Mouse (Mus musculus) retina, adult 2 months (tissue): Measurements from ENCODE around the gene Mbnl2.

Source experiments
- DNase-seq: peaks from one replicate; pipeline ENCODE4 v3.0.0-alpha.2; 2012; ENCODE audit warnings: low read depth, low spot score

Gene Mbnl2

DNA sequence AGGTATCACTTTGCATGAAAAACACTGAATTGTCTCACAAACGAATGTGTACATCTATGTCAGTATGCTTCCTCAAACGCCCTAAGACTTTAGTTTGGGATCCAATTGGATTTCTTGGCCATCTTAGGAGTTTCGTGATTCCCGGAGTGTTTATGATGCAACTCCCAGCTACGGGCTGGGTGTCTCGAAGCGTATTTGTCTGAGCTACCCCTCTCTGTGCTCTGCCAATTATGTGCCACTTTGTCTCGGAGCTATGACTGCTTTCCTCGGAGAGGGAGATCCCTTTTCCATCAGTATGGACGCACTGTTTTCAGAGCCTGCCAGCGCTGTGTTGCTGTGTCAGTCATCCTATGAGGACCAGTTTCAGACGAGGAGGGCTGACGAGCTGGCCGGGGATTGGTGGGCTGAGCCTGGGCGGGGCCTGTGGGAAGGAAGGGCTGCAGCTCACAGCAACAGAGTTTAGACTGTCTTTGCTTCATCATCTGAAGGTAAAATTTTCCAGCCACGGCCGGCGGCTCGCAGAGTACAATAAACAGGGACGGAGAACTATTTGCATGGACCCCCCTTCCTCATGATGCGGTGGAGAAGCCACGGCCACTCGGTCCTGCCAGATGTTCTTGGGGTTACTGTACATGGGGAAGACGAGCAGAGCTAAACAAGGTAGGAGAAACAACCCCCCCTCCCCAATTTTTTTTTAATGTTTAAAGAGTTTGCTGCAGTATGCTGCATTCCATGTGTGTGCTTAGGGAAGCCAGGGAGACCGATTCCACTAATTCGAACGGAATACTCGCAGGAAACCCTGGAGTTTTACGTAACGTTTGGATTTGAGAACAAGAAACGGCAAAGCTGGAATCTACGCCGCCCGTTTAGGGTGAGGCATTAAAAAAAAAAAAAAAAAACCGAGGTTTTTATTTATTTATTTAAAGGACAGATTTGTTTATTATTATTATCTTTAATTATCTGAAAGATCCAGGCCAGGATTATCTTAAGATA lies at the start of gene Mbnl2:
Mbnl2 (plus strand) TSS at position 424 of the 993 bp plus-strand sequence.
- peak; percentile 84 for DNase-seq

DNA sequence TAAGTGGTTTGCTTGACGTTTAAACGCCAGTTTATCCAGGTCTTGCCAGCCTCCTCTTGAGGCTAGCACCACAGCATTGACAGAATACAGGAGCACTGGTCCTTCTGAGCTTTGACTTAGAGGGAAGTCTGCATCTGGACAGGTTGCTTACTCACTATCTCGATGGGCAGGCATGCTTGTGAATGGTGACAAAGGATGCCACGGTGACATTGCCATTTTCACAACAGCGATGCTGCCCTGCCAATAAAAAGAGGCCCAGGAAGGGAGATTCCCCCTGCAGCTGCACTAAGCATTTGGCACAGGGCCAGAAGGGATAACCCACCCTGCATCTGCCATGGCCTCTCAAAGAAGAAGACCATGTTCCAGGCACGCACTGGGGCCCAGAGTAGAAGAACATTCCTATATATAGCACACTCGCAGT lies 43.4 kb upstream of the Mbnl2 start:
- no peak for DNase-seq

DNA sequence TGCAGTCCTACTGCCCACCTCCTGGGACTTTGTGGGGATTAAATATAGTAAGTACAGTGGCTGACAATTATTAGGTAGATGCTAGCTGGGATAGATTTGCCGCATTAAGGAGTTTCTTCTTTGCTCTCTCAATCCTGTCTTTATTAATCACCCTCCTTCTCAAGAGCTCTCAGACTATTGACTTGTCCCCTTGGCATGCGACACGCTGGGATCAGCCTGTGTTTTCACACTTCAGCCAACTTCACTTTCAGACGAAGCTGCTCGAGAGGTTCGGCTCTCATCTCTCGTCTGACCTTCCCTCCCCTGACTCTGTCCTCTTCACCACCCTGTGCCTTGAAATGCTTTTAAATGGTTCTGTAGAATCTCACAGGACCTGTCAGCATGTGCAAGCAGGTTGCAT lies 39.9 kb upstream of the Mbnl2 start:
- DNase-seq = no peak

DNA sequence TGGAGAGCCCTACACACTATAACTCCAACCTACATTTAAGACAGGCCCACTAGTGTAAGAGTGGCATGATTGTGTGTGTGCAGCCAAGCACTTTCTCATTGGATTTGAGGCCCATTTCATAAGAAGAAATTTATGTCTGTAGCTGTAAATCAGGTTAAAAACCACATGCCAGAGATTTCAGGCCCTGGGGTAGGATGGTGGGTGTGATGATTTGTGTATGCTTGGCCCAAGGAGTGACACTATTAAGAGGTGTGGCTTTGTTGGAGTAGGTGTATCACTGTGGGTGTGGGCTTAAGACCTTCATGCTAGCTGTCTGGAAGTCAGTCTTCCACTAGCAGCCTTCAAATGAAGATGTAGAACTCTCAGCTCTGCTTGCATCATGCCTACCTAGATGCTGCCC lies 37.0 kb upstream of the Mbnl2 start:
- DNase-seq = no peak

DNA sequence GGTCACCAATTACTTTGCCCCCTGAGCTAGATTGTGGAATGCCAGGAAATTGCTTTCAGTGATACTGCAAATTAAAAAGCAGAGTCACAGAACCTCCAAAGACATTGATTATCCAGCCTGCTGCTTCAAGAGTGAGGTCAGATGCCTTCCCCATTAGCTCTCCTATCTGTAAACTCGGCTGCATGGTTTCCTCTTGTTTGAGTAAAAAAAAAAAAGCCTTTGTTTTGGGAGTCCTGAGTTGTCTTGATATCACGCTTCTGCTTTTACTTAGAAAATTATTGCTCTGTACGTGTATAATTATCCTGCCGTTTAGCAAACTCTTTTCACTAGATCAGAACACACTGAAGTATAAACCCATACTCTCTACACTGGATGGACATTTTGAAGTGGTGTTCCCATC lies 35.3 kb upstream of the Mbnl2 start:
- DNase-seq = no peak

DNA sequence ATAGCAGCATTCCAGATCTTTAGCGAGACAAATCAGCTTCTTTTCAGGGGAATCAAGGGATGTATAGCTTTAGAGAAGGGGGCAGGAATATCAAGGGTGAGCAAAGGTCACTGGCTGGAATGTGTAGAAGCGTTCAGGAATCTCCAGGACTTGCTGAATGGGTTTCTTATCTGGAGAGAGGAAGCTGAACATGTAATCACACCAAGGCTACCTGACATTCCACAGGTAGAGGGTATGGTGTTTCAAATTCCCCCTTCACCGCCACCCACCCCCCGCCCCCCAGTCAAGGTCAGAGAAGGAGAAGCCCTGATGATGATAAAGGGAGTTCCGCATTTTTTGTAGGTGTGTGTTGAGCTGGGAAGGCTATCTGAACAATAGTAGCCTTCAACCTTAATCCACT lies 32.8 kb upstream of the Mbnl2 start:
- DNase-seq = no peak

DNA sequence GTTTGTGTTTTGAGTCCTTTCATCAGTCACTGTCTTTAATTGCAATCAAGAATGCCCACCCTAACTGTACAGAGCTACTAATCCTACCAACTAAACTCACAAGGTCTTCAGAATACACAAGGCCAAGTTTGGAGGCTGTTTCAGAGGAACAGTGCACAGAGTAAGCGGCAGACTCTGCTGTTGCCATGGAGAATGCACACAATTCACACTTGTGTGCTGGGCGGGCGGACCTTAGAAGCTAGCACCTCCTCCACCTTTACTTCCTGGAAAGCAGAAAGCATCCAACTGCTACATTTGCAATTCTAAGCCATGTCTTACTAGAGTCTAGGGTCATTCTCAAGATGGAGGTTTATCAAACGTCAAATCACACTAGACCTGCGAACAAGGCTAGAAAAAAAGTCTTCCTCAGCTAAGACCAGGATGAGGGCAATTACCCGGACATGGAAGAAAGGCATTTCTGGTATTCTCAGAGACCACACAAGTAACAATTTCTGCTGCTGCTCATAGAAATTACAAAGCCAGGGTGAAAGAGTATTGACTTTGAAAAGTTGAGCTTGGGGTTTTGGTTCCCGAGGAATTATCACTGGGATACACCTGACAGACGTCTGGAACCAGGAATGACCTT lies 30.3 kb upstream of the Mbnl2 start:
- DNase-seq = no peak

DNA sequence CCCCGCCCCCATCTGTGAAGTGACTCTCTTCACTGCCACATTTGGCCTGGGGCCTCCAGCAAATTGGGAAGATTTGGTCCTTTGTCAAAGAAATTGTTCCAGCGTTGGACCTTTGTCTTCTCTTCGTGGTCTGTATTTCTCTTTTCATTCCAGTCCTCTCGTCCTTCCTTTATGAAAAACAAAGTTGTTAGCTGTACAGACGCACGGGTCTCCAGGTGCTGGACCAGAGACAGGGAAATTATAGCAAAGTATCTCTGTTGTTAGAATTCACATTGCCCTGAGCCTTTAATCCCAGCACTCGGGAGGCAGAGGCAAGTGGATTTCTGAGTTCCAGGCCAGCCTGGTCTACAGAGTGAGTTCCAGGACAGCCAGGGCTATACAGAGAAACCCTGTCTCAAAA lies 22.1 kb upstream of the Mbnl2 start:
- no peak for DNase-seq

DNA sequence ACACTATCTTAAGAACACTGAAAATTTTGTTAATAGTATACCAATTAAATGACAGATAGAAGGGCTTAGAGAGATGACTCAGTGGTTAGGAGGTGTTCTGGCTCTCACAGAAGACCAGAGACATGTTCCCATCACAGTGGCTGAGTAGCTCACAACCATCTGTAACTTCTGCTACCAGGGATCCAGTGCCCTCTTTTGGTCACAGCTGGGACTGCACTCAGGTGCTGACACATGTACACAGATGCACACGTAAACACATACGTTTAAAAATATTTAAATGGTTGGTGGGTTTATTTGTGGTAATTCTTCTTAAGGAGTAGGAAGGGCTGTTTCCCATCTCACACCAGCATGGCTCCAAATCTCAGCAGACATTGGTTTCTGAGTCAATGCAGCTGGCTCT lies 19.3 kb upstream of the Mbnl2 start:
- no peak for DNase-seq

DNA sequence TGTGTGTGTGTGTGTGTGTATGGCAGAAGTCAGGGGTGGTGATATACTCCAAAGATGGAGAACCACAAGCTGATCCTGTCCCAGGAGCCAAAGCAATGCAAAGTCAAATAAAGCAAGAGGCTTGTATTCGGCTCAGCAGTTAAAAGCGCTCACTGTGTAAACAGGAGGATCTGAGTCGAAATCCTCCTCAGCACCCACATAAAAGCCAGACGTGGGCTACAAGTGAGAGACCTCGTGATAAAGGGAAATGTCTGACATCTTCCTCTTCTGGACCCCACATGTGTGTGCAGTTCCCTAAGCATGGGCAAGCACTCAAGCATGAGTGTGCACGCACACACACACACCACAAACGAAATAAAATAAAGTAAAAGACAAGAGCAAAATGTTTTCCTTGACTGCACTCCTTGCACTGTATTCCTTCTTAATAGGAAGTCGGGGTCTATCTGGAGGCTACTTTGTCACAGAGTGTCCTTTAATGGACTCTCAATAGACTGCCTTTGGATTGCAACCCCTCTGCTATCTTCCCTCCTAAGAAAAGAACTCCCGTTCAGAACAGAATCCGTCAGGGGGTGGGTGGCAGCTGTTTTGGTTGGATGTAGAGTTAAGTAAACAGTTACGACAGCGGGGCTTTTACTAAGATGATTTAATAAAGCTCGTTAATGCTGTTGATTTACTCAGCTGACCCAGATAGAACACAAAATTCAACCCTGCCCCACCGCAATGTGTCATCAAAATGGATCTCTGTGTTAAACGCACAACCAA lies 18.7 kb upstream of the Mbnl2 start:
- no peak for DNase-seq

DNA sequence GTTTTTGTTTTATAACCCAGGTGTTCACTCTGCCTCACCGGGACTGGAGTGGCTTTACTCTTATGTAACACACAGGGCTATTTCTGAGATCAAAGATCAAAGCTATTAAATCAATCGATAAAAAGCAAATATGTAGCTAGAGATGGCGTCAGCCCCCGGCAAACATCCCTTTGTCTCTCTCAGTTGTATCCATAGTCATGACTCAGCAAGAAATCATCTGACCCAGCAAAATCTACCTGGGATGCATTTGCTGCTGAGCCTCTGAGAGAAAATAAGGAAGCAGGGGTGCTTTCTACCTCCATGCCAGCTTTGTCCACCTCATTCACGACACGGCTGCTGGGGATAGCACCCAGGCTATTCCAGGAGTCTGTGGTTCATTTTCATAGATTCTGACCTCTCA lies 18.0 kb upstream of the Mbnl2 start:
- DNase-seq = no peak

DNA sequence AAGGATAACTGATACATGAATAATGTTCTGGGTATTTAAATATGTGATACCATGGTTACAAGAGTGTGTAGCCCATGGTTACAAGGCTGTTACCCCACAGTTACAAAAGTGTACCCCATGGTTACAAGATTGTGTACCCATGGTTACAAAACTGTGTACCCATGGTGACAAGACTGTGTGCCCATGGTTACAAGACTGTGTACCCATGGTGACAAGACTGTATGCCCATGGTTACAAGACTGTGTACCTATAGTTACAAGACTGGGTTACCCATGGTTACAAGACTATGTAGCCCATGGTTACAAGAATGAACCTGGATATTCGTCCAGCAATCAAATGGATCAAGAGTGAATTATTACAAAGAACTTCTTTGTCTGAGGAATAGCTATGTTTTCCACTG lies 16.0 kb upstream of the Mbnl2 start:
- no peak for DNase-seq

DNA sequence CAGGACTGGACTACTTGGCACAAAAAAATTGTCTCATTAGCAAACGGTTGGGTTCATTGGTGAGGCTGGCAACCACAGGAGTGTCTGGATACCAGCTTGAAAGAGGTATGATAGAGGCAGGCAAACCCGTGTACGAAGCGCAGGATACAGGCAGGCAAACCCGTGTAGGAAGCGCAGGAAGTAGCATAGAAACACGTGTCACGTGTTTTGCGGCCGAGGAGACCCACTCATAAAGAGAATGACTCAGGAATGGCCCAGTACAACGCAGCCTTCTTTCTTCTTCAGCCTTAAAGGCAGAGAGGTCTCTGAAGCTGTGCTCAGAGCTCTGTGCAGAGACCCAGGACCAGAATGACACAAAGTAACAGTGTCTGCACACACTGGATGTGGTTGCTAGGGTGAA lies 13.9 kb upstream of the Mbnl2 start:
- DNase-seq = no peak

DNA sequence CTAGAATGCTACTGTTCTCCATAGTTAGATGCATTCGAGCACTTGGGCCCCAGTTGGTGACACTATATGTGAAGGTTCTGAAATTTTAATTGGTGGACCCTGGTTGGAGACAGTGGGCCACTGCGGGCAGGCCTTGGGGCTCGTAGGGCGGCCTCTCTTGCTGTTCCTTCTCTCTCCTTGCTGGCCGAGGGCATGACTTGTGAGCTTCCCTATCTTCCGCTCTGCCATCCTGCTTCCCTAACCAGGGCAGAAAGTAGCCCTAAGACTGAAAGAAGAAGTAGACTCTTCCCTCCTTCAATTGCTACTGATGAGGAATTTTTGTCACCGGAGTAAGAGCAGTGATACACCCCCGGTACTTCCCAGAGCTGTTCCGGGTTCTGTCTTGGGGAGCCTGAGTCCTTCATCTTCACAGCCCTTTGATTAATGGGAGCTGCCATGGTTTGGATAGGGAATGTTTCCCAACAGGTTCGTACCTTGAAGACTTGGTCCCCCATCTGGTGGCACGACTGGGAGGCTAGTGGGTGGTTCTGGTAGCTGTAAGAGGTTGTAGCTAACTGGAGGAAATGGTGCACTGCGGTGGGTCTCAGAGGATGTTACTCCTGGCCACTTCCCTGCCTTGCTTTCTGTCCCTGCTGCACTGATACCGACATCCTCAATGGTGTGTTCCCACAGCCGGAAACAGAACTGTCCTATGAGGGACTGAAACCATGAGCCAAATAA lies 12.6 kb upstream of the Mbnl2 start:
- DNase-seq = no peak

DNA sequence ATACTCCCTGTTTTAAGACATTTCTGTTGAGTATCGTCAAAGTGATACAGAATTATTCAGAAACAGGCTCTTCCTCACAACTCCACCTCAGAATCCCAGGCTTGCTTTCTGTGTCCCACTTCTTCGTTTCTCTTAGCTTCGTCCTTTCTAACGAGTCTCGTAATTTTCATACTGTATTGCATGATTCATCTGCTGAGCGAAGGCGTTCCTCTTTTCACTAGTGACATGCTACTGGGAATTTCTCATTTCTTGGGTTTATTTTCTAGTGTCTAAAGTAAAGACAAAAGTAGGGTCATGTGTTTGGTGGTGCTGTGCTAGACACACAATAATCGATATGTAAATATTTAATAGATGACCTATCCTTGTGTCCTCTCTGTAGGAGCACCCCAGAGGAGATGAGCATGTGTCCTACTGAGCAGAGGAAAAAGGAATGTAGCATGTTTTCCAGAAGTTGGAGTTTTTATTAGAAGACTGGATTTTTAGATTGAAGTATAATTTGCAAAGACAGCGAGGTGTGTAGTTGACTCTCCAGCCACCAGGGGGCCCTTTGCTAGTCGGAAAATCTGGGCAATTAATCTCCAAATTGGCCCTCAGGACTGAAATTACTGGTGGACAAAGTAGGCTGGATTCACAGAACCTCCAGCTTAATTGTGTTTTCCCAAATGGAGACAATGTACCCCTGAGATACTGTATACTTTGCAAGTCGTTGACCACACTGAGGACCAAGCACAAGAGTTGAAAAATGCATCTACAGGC lies 11.9 kb upstream of the Mbnl2 start:
- DNase-seq = no peak

DNA sequence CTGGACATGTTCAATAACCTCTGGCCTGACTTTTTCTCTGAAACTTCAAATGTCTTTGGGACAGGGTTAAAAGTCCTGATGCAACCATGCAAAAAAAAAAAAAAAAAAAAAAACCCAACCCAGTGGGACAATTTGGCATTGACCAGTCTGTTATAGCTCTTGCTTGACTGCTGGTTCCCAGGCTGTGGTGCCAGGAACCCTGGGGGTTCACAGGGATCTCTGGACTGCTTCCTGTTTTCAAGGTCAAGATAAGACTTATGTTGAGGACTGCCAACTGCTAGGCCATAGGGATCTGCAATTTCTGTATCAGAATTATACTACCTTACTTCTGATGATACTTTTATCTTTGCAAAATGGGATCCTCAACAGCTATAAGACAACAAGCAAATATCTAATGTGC lies 9.6 kb upstream of the Mbnl2 start:
- no peak for DNase-seq

DNA sequence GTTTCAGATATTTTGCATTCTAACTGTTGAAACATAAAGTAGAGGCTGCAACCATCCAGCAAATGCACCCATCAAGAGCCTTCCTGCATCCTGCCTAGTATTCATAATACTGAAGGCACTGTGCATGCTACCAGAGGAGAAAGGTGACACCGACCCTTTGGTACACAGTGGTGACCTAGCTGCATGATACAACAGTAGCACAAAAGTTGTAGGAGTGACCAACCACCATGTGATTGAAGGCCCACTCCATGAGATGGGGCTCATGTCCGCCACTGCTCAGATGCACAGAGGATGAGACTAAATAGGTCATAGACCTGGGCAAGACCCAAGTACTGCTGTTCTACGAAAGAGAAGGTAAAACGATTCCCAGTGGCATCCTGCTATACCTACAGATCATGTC lies 8.3 kb upstream of the Mbnl2 start:
- DNase-seq = no peak

DNA sequence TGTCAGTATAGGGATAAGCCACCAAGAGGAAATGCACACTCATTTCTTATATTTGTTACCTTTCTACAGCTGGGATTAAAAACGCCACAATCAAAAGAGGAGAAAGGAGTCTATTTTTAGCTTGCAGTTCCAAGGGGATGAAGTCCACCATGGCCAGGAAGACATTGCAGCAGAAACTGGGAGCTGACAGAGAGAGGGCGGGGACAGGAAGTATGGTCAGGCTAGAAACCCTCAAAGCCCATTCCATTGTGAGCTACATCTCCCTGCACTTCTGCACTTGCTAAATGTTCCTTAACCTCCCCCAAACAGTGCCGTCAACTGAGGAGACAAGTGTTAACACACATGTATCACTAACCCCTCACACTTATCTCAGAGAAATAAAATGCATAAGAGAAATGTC lies 5.4 kb upstream of the Mbnl2 start:
- DNase-seq = no peak

DNA sequence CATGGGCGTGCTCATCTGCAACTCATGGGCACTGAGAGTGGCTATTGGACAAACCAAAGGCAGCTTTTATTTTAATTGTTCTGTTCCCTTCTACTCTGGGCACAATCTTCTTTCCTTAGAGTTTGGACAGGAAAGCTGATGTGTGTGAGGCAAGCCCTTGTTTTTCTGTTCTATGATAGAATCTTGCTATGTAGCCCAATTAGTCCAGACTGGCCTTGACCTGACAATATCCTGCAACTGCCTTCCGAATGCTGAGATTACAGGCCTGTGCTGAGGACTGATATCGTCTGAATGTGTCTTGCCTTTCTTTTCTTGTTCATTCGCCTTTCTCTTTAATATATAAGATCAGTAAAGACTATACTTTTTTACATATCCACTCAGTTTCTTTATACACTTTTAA lies 4.8 kb upstream of the Mbnl2 start:
- no peak for DNase-seq

DNA sequence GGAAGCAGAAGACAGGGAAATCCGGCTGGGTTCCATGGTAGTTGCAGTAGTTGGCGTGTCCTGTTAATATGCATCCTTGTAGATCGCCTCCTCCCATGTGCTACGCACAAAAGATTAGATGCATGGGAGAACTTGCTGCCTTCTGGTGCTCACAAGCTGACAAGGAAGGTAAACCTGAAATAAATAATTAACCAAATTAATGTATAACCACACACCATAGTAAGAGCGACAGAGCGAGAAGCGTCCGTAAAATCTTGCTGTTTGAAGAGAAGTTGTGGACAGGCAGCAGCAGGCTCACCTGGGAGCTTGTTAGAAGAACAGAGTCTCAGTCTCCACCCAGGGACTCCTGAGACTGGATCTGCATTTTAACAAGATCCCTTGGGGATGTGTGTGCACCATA lies 4.4 kb upstream of the Mbnl2 start:
- no peak for DNase-seq

DNA sequence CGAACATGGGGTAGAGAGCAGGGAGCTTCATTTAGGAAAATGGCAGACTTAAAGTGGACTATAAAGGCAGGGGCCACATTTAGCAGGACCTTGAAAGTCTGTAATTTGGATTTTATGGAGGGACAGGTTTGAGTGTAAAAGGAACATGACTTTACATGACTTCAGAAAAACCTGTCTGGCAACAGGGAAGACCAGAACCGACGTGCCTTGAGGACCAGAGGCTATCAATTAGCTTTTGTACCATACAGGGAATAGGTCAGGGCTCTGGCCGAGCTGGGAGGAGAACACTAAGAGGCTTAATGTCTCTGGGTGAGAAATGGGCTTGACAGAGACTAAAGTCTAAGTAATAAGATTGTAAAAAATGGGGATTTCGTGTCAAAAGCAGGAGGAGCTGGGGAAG lies 1.7 kb upstream of the Mbnl2 start:
- no peak for DNase-seq
